Comparison of ENCODE assay signal across 8 mouse cellular contexts in genomic region chr11:72410521-72411092, GRCm38 (mm10). TPM values are rescaled to one million over a fixed set of nuclear protein-coding genes. Genes with fewer than 3 reads are reported as not detected.
DNase-seq lines count a peak whose midpoint lies in the region; ATAC-seq and TF ChIP-seq lines count a peak whose summit lies in the region.

No protein-coding gene starts in this region.

- no peaks in the 10 kb centered on the region for H3K9me3 ChIP-seq in ES-E14 (ENCODE audit: control insufficient read depth, insufficient read depth, low read depth, low read length)
- no peaks in the 10 kb centered on the region for H3K9me3 ChIP-seq in intestine, embryonic 14.5 days (ENCODE audit: control insufficient read depth, low read length)
- H3K9me3 ChIP-seq in liver, postnatal 0 days (ENCODE audit: low read length): no peaks in the 10 kb centered on the region

- intact Hi-C loops in left cerebral cortex, postnatal 14 days (cut with DNase I): no loop called here

- H3K36me3 ChIP-seq in ES-E14 (ENCODE audit: control insufficient read depth, insufficient read depth, low read length, poor library complexity, severe bottlenecking): no peaks in the 10 kb centered on the region
- no peaks in the 10 kb centered on the region for H3K36me3 ChIP-seq in intestine, embryonic 14.5 days (ENCODE audit: control insufficient read depth, insufficient read depth, low read length)
- no peaks in the 10 kb centered on the region for H3K36me3 ChIP-seq in liver, postnatal 0 days (replicated peaks; ENCODE audit: insufficient read depth, low read length)

- H3K4me1 ChIP-seq in ES-E14 (ENCODE audit: control insufficient read depth in 2 of 2, insufficient read depth in 2 of 2, low read length in 2 of 2, poor library complexity in 1 of 2): peaks cover 8 to 32% of the 10 kb centered on the region in 2 experiments
- H3K4me1 ChIP-seq in intestine, embryonic 14.5 days (replicated peaks; ENCODE audit: control insufficient read depth, insufficient read depth, low read length): peaks cover 20% of the 10 kb centered on the region
- H3K4me1 ChIP-seq in liver, postnatal 0 days (ENCODE audit: insufficient read depth): peaks cover 16% of the 10 kb centered on the region

- H3K27ac ChIP-seq in ES-E14 (ENCODE audit: insufficient read depth, low read depth, low read length, poor library complexity, severe bottlenecking): peak overlapping the region; percentile 9; the same call in 1 of the 2 replicates
- H3K27ac ChIP-seq in intestine, embryonic 14.5 days (ENCODE audit: low read depth): peak overlapping the region; percentile 64
- no peak overlapping the region for H3K27ac ChIP-seq in liver, postnatal 0 days (ENCODE audit: low read depth)

- H3K27me3 ChIP-seq in intestine, embryonic 14.5 days (replicated peaks; ENCODE audit: control insufficient read depth, insufficient read depth, low read length): no peaks in the 10 kb centered on the region
- H3K27me3 ChIP-seq in liver, postnatal 0 days (ENCODE audit: insufficient read depth, low read length): peaks cover 12% of the 10 kb centered on the region; the same call in 1 of the 2 replicates

- DNase-seq in ES-E14 (ENCODE audit: low read depth, low spot score): no peak
- peak; percentile 50 for DNase-seq in embryo, embryonic 10.5 days (ENCODE audit: low spot score)
- peak; percentile 75 for DNase-seq in intestine, embryonic 14.5 days (ENCODE audit: low spot score)
- peak; percentile 44 for DNase-seq in liver, postnatal 0 days
- no peak for DNase-seq in urinary bladder, adult 2 months (ENCODE audit: low spot score)
- no peak for DNase-seq in left cerebral cortex, postnatal 14 days (ENCODE audit: low spot score in 2 of 2)
- DNase-seq in ovary, postnatal 14 days (ENCODE audit: low spot score): no peak
- DNase-seq in thymus, postnatal 25 days: no peak

- in situ Hi-C loops in ES-E14 (cut with MboI; ENCODE audit: low sequenced_read_pairs in 2 of 2, unreplicated experiment in 2 of 2): no loop called here

- 2% methylated on average over 25 of the region's 25 CpGs for WGBS in intestine, embryonic 14.5 days
- WGBS in liver, postnatal 0 days (ENCODE audit: insufficient replicate concordance): 2% methylated on average over 25 of the region's 25 CpGs

- peak overlapping the region; percentile 77 for H3K4me2 ChIP-seq in intestine, embryonic 14.5 days (ENCODE audit: low read length)
- H3K4me2 ChIP-seq in liver, postnatal 0 days (ENCODE audit: low read depth, low read length): peak overlapping the region; percentile 94

- H3K9ac ChIP-seq in ES-E14 (ENCODE audit: insufficient read depth, low read depth, low read length, poor library complexity, severe bottlenecking): peak overlapping the region; percentile 85
- peak overlapping the region; percentile 68 for H3K9ac ChIP-seq in intestine, embryonic 14.5 days (ENCODE audit: low read length)
- peak overlapping the region; percentile 54; the same call in 1 of the 2 replicates for H3K9ac ChIP-seq in liver, postnatal 0 days (replicated peaks)

- ATAC-seq in intestine, embryonic 14.5 days (replicated peaks; ENCODE audit: low FRiP score, low TSS enrichment, low read depth): 0 out of 2 replicates have a peak, but pooled peaks have one; percentile 16
- peak; percentile 63 for ATAC-seq in liver, postnatal 0 days

- peak overlapping the region; percentile 98 for H3K4me3 ChIP-seq in ES-E14 (ENCODE audit: insufficient read depth in 1 of 2, low read depth in 1 of 2, low read length in 2 of 2, poor library complexity in 1 of 2, severe bottlenecking in 1 of 2)
- peak overlapping the region; percentile 57 for H3K4me3 ChIP-seq in intestine, embryonic 14.5 days (ENCODE audit: low read depth, low read length)
- peak overlapping the region; percentile 51 for H3K4me3 ChIP-seq in liver, postnatal 0 days (ENCODE audit: low read depth, low read length)

- TF ChIP-seq CTCF in liver, postnatal 0 days (IDR thresholded peaks at IDR 0.05; ENCODE audit: low read depth): peak; percentile 45; the same call in 1 of the 2 replicates

- no peak for TF ChIP-seq EP300 in liver, postnatal 0 days (IDR thresholded peaks at IDR 0.05; ENCODE audit: low read depth)

TF ChIP-seq in ES-E14, 5 proteins besides CTCF, POLR2A, EP300 and RAD21:
- no peak for TF ChIP-seq ZC3H11A (IDR thresholded peaks at IDR 0.05; ENCODE audit: borderline replicate concordance, low read depth, low read length)
- no peak for TF ChIP-seq MAFK (IDR thresholded peaks at IDR 0.05; ENCODE audit: insufficient read depth, low read depth, low read length)
- TF ChIP-seq ZNF384 (IDR thresholded peaks at IDR 0.05; ENCODE audit: low read depth, low read length): no peak
- no peak for TF ChIP-seq CHD2 (IDR thresholded peaks at IDR 0.05; ENCODE audit: low read depth, low read length)
- TF ChIP-seq HCFC1 (IDR thresholded peaks at IDR 0.05; ENCODE audit: borderline replicate concordance, insufficient read depth, low read length): no peak

RNA-seq across cellular contexts. Expression of gene Smtnl2, which starts 0.9 kb away (rescaled TPM):
- 23.6 and 26.7 TPM in 2 replicates for total RNA-seq in ES-E14 (2012; rRNA removed)
- 26.2 and 34.5 TPM in 2 replicates for polyA plus RNA-seq in intestine, embryonic 14.5 days (2014; fragmentation: Nextera tagmentation; extraction: Ambion mirVana)
- polyA plus RNA-seq in liver, postnatal 0 days (2015; fragmentation: Nextera tagmentation; extraction: Ambion mirVana): 3.5 and 4.0 TPM in 2 replicates
- 5.3 and 6.7 TPM in 2 replicates for polyA plus RNA-seq in urinary bladder, adult 2 months (2012; rRNA removed)
- 1 to 10 TPM in 1 of 2 experiments, under 1 TPM in 1; 0.59 to 1.1 TPM for total RNA-seq in left cerebral cortex, postnatal 14 days (2021)

RNA-seq across cellular contexts. Expression of gene Ggt6, which starts 24.7 kb away (rescaled TPM):
- 0.98 and 1.4 TPM in 2 replicates for total RNA-seq in ES-E14 (2012; rRNA removed)
- polyA plus RNA-seq in intestine, embryonic 14.5 days (2014; fragmentation: Nextera tagmentation; extraction: Ambion mirVana): 6.7 and 7.0 TPM in 2 replicates
- polyA plus RNA-seq in liver, postnatal 0 days (2015; fragmentation: Nextera tagmentation; extraction: Ambion mirVana): 0.79 and 1.2 TPM in 2 replicates
- 3.6 and 3.7 TPM in 2 replicates for polyA plus RNA-seq in urinary bladder, adult 2 months (2012; rRNA removed)
- not detected for total RNA-seq in left cerebral cortex, postnatal 14 days (2021)

RNA-seq across cellular contexts. Expression of gene Mybbp1a, which starts 30.5 kb away (rescaled TPM):
- 278 and 286 TPM in 2 replicates for total RNA-seq in ES-E14 (2012; rRNA removed)
- 173 and 184 TPM in 2 replicates for polyA plus RNA-seq in intestine, embryonic 14.5 days (2014; fragmentation: Nextera tagmentation; extraction: Ambion mirVana)
- 40.2 and 44.5 TPM in 2 replicates for polyA plus RNA-seq in liver, postnatal 0 days (2015; fragmentation: Nextera tagmentation; extraction: Ambion mirVana)
- 55.1 and 75.5 TPM in 2 replicates for polyA plus RNA-seq in urinary bladder, adult 2 months (2012; rRNA removed)
- total RNA-seq in left cerebral cortex, postnatal 14 days (2021): 10 to 100 TPM; 45.4 to 50.6 TPM

RNA-seq across cellular contexts. Expression of gene Tekt1, which starts 48.4 kb away (rescaled TPM):
- 4.0 and 5.7 TPM in 2 replicates for total RNA-seq in ES-E14 (2012; rRNA removed)
- 0.58 and 0.81 TPM in 2 replicates for polyA plus RNA-seq in intestine, embryonic 14.5 days (2014; fragmentation: Nextera tagmentation; extraction: Ambion mirVana)
- 0.07 TPM in 1 of 2 replicates, not detected in the other for polyA plus RNA-seq in liver, postnatal 0 days (2015; fragmentation: Nextera tagmentation; extraction: Ambion mirVana)
- 0.09 and 0.17 TPM in 2 replicates for polyA plus RNA-seq in urinary bladder, adult 2 months (2012; rRNA removed)
- total RNA-seq in left cerebral cortex, postnatal 14 days (2021): 1 to 10 TPM; 1.3 to 1.7 TPM

Comparison
In these comparisons a context has a peak if more than half of its experiments do, and no peak if none do; other contexts are left out.
1. DNase-seq: peak in embryo, embryonic 10.5 days (single experiment), intestine, embryonic 14.5 days (single experiment) and liver, postnatal 0 days (single experiment); none in ES-E14 (single experiment), urinary bladder, adult 2 months (single experiment), left cerebral cortex, postnatal 14 days (0 of 2), ovary, postnatal 14 days (single experiment) and thymus, postnatal 25 days (single experiment).
2. Peak in every context shown above with its lines, with median percentiles within 50 percentile points of each other: H3K4me3 ChIP-seq and H3K9ac ChIP-seq.